Mouse (Mus musculus) embryo, embryonic 11.5 days (tissue): Measurements from ENCODE around the gene Lingo4.

Experiments used
- DNase-seq: peaks from one replicate; pipeline ENCODE4 v3.0.0-alpha.2; 2012; ENCODE audit warnings: low read depth, low spot score

The Lingo4 gene

GRCm38 (mm10) chr3:94398217-94398616, at the start of gene Lingo4:
Gene Lingo4 (plus strand): TSS chr3:94398517.
- no peak for DNase-seq

DNA sequence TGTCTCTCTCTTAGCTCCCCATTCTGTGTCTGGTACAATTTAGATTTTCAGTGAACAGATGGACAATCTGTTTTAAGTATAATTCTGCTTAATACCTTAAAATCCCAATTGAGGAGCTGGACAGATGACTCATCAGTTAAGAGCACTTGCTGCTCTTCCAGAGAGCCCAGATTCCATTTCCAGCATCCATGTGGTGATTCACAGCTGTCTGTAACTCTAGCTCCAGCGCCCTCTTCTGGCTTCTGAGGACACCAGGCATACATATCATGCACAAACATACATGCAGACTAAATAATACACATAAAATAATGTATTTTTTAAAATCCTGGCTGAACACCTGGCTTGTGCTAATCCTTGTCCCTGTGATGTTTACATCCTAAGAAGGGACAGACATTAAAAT, 37.5 kb upstream of the Lingo4 start:
- DNase-seq = no peak

GRCm38 (mm10) chr3:94362138-94362537, 36.2 kb upstream of the Lingo4 start, which contains the start of gene C2cd4d:
Gene C2cd4d (plus strand): TSS chr3:94362438.
- DNase-seq = no peak

DNA sequence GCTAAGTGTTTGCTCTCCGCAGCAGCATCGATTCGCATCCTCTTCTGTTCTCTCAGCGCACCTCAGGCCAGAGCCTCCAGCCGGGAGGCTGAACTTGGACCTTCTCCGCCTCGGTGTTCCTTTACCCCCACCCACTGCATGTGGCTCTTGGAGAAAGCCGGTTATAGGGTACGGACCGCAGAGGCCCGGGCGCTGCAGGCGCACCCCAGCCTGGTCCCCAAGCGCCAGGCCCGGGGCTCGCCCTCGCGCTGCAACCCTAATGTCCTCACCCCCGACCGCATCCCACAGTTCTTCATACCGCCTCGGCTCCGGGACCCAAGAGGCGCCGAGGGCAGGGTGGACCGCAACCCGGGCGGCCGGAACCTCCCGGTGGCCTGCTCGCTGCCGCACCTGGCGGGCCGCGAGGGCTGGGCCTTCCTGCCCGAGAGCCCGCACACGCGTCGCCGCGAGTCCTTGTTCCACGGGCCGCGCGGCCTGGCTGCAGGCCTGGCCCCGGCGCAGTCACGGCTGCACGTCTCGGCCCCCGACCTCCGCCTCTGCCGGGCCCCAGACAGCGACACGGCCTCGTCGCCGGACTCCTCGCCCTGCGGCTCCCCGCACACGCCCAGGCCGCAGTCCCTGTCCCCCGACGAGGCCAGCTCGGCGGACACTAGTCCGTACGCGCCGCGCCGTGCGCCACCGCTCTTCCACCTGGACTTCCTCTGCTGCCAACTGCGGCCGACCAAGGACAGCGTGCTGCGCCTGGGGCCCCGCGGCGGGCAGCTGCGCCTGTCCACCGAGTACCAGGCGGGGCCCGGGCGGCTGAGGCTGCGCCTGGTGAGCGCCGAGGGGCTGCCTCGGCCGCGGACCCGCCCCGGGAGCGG, 34.8 kb upstream of the Lingo4 start:
- no peak for DNase-seq

GRCm38 (mm10) chr3:94364154-94364526, 34.2 kb upstream of the Lingo4 start:
- no peak for DNase-seq

GRCm38 (mm10) chr3:94366761-94367160, 31.6 kb upstream of the Lingo4 start:
- peak; percentile 74 for DNase-seq

DNA sequence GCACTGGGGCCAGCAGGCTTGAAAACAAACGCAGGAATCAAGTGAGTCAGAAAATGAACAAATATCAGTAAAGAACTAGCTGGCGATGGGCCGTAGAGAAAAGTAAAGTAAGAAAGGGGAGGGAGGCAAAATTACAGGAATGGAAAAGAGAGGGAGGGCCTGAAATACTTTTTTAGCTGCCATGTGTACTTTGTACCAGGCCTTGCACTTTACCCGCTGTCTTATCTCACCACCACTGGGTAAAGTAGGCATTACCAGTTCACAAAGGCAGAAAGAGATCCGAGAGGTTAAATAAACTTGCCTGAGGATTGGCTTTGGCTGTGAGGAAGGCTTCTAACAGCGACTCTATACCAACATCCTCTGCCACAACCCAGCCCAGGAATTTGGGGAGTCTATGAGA, 30.8 kb upstream of the Lingo4 start:
- DNase-seq = no peak

GRCm38 (mm10) chr3:94368631-94369030, 29.7 kb upstream of the Lingo4 start:
- no peak for DNase-seq

DNA sequence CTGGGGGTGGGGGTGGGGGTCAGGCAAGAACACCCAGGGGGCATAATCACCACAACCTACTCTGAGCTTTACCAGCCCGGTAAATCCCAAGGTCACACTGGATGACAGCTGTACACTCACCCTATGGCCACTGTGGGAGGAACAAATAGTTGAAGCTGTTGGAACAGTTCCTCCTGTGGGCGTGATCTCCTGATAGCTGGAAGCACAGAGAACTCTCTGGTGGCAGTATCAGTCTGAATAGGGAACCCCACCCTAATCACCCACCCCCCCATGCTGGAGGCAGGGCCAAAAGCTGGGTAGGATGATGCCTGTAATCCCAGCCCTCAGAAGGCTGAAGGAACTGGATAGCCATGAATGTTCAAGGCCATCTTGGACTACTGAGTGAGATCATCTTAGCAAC, 28.6 kb upstream of the Lingo4 start:
- DNase-seq = no peak

DNA sequence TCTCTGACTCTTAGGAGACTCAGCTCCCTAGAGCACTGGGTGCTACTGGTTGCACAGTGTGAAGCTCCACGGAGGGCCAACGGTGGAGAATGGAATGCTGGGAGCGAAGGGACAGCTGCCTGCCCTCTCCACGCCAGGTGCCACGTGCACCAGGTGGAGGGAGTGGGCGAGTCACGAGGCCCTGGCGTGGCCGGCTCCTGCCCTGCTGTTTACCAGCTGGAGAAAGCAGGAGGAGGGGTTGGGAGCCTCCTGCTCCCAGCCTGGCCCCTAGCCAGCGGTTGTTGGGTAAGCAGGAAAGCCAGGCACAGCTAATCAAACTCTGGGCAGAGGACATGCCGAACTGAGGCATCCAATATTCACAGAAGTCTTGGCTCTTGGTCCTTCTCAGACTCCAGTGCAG, 26.7 kb upstream of the Lingo4 start:
- DNase-seq = no peak

DNA sequence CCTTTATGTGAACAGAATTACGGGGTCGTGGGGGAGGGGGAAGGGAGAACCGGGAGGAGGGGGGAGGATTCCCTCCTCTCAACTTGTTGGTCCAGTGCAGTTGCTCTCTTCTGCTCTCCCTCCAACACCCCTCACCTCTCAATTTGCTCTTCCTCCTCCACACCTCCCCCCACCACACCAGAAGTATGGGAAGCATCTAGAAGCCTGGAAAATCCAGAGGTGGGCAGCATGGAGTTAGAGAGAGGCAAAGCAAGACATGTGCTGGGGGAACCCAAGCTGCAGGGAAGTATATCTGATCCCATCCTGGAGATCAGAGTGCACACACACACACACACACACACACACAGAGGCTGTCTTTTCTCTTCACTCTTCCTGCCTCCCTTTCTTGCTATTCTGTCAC, 26.3 kb upstream of the Lingo4 start:
- no peak for DNase-seq

GRCm38 (mm10) chr3:94372641-94373040, 25.7 kb upstream of the Lingo4 start, which contains the start of gene Rorc:
Gene Rorc (plus strand): TSS chr3:94372794.
- DNase-seq = no peak

DNA sequence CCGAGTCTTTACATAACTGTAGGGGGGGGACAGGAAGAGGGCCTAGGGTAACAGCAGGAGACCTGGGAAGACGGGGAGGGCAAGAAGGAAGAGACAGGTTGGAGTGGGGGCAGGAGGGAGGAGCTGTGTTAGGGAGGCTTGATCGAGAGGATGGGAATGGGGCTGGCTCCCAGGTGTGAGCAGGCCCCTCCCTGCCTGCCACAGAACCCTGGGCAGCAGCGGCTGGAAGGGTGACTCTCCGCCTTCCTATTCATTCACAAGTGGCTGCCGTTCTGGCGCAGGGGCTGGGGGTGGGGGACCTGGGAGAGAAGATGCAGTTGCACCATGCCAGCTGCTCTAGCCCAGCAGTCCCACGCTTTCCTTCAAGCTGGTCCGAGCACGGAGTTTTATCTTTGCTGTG, 25.2 kb upstream of the Lingo4 start:
- no peak for DNase-seq

- DNase-seq = no peak
These were observed 24.7 kb upstream of the Lingo4 start for GRCm38 (mm10) chr3:94373597-94374011.

- DNase-seq = no peak
These were observed 23.7 kb upstream of the Lingo4 start for GRCm38 (mm10) chr3:94374636-94375035.

DNA sequence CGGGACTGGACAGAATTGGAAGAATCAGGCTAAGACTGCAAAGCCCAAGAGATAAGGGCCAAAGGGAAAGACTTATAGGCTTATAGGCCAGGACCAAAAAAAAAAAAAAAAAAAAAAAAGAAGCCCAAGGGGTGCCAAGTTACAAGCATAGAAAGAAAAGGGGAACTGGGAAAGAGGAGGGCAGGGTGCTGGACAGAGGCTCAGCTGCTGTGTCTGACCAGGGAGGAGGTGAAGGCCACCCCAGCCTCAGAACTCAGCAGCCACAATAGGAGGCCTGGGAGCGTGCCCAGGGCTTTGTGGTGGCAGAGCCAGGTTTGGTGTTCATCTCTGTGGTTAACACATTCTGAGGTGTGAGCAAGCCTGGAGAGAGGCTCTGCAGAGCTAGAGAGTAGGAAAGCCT, 23.2 kb upstream of the Lingo4 start:
- DNase-seq = no peak

- no peak for DNase-seq
These were observed 22.5 kb upstream of the Lingo4 start for GRCm38 (mm10) chr3:94375861-94376260.

DNA sequence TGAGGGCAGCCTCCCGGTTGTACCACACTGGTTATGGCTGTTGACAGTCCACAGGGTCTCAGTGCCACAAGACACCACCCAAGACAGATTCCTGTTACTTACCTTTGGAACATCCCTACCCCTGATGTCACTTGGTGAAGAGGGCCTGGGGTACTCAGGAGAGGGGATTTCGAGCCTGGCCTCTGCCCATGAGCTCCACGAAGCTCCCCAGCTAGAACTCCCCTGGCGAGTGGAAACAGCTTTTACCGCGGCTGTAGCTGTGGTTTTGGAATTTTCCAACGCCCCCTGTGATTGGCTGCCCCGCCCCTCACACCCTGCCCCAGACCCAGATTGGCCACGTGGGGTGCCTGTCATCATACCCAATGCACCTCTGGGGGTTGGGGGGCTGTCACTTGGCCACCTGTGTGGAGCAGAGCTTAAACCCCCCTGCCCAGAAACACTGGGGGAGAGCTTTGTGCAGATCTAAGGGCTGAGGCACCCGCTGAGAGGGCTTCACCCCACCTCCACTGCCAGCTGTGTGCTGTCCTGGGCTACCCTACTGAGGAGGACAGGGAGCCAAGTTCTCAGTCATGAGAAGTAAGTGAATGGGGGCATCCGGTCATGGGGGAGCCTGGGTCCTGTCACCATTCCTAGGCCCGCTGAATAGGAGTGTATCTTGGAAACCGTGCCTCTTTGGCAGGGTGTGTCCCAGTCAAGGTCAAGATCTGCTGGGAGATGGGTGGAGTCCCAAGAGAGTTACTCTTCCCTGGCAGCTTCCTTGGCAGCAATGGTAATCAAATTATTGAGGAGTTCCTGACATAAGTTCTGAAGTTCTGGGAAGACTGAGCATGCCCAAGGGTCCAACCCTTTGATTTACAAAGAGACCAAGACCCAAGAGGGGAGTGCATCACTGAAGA, 21.0 kb upstream of the Lingo4 start:
- no peak for DNase-seq

DNA sequence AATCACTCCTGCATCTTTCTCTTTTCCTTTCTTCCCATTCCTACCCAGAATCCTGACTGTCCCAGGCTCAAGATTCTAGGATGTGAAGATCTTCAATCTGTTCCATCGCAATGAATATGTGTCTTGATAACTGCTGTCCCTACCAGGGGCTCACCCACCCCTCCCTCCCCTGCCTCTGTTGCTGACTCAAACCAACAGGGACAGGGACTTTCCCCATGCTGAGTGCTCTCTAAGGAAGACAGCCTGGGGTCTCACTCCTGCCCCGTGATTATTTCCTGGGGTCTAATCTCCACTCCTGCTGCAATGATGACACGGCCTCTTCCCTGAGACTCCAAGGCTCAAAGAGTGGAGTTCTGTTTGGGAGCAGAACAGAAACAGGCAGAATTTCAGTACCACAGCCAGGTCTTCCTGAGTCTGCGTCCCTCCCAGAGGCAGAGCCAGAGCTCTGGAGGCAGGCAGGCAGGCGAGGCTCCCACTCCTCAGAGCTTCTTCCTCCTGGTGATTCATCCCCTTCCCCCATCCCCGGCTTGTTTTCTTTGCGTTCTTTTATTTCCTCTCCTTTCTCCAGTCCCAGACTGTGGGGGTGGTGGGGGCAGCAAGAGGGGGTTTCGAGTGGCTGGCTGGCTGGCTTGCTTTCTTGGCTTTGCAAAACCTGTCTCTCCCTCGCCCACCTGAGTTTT, 18.3 kb upstream of the Lingo4 start:
- no peak for DNase-seq

- no peak for DNase-seq
These were observed 16.0 kb upstream of the Lingo4 start for GRCm38 (mm10) chr3:94382308-94382707.

- DNase-seq = no peak
These were observed 14.8 kb upstream of the Lingo4 start for GRCm38 (mm10) chr3:94383476-94383875.

DNA sequence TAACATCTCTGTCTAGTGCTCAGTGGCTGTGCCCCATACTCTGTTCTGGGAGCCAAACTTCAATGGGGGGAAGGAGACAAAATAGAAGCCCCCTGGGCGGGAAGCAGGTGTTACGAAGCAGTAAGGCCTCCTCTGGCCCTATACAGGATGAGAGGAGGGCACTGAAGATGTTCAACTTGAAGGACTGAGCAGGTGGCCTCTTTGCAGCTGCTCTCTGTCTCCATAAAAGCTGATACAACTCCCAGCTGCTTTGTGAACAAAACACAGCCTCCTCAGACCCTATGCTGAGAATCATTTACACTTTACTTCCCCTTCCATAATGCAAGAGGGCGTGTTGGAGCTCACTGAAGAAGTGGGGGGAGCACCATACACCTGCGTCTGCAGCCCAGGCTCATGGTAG, 11.6 kb upstream of the Lingo4 start:
- no peak for DNase-seq
